Mouse (Mus musculus): ENCODE results near the gene Zfr2.
"Not testable (repeated sequence)": the region's sequence is repeated elsewhere in the genome, so short reads cannot be mapped to it uniquely, and the experiment has no call there.

Zfr2 gene

GRCm38 (mm10) chr10:81202978-81203720, 29.8 kb upstream of the Zfr2 start:
- DNase-seq (ENCODE audit: low read depth, low spot score) = peak; percentile 39

GRCm38 (mm10) chr10:81204137-81204536, 28.8 kb upstream of the Zfr2 start:
- no peak for DNase-seq (ENCODE audit: low read depth, low spot score)

GRCm38 (mm10) chr10:81210154-81210553, 22.8 kb upstream of the Zfr2 start:
- peak; percentile 26 for DNase-seq (ENCODE audit: low read depth, low spot score)

- DNase-seq (ENCODE audit: low read depth, low spot score) = no peak
Observed at GRCm38 (mm10) chr10:81216260-81216659, 16.7 kb upstream of the Zfr2 start.

- DNase-seq (ENCODE audit: low read depth, low spot score) = no peak
Observed at GRCm38 (mm10) chr10:81216810-81217209, 16.1 kb upstream of the Zfr2 start.

GRCm38 (mm10) chr10:81217267-81217666, 15.7 kb upstream of the Zfr2 start:
- DNase-seq (ENCODE audit: low read depth, low spot score) = peak; percentile 75

- peak; percentile 87 for DNase-seq (ENCODE audit: low read depth, low spot score)
Observed at GRCm38 (mm10) chr10:81217964-81218363, 15.0 kb upstream of the Zfr2 start.

GRCm38 (mm10) chr10:81221402-81222015, 11.4 kb upstream of the Zfr2 start:
- no peak for DNase-seq (ENCODE audit: low read depth, low spot score)

GRCm38 (mm10) chr10:81223731-81224130, 9.2 kb upstream of the Zfr2 start:
- not testable (repeated sequence) for DNase-seq (ENCODE audit: low read depth, low spot score)

GRCm38 (mm10) chr10:81229735-81230437, 3.1 kb upstream of the Zfr2 start:
- DNase-seq (ENCODE audit: low read depth, low spot score) = peak; percentile 52

GRCm38 (mm10) chr10:81230438-81231332, 2.3 kb upstream of the Zfr2 start, which contains the start of gene Atcay:
Atcay (minus strand) TSS chr10:81230833.
- peak; percentile 72 for DNase-seq (ENCODE audit: low read depth, low spot score)

- DNase-seq (ENCODE audit: low read depth, low spot score) = no peak
Observed at GRCm38 (mm10) chr10:81231436-81231835, 1.5 kb upstream of the Zfr2 start.

- DNase-seq (ENCODE audit: low read depth, low spot score) = no peak
Observed at GRCm38 (mm10) chr10:81233226-81233585, 251 bp downstream of the Zfr2 start.

GRCm38 (mm10) chr10:81234206-81234605, 1.3 kb downstream of the Zfr2 start:
- no peak for DNase-seq (ENCODE audit: low read depth, low spot score)

GRCm38 (mm10) chr10:81236471-81237268, 3.7 kb downstream of the Zfr2 start:
- DNase-seq (ENCODE audit: low read depth, low spot score) = no peak

GRCm38 (mm10) chr10:81238618-81239017, 5.7 kb downstream of the Zfr2 start:
- no peak for DNase-seq (ENCODE audit: low read depth, low spot score)

- peak; percentile 82 for DNase-seq (ENCODE audit: low read depth, low spot score)
Observed at GRCm38 (mm10) chr10:81240876-81241275, 7.9 kb downstream of the Zfr2 start.

- DNase-seq (ENCODE audit: low read depth, low spot score) = no peak
Observed at GRCm38 (mm10) chr10:81242021-81242420, 9.1 kb downstream of the Zfr2 start.

- DNase-seq (ENCODE audit: low read depth, low spot score) = no peak
Observed at GRCm38 (mm10) chr10:81244146-81244545, 11.2 kb downstream of the Zfr2 start.

- DNase-seq (ENCODE audit: low read depth, low spot score) = peak; percentile 85
Observed at GRCm38 (mm10) chr10:81244595-81244994, 11.6 kb downstream of the Zfr2 start.

- DNase-seq (ENCODE audit: low read depth, low spot score) = no peak
Observed at GRCm38 (mm10) chr10:81245166-81245565, 12.2 kb downstream of the Zfr2 start.
